Mouse (Mus musculus) kidney, postnatal 36 days (tissue): Measurements from ENCODE around the gene Gmppa.

Source experiments
- DNase-seq, 2 experiments: peaks; one replicate each; pipeline ENCODE4 v3.0.0; 2021 to 2022; ENCODE audit warnings: mixed read lengths in 2 of 2

Gmppa gene

GRCm38 (mm10) chr1:75490785-75491551 lies 55.2 kb downstream of the Gmppa start:
- DNase-seq, result no peak

- no peak for DNase-seq
Observed at GRCm38 (mm10) chr1:75492579-75493170, 56.9 kb downstream of the Gmppa start.
